Mouse (Mus musculus) thymus, postnatal 10 days (tissue): ENCODE data around the gene Rasl11b.
A peak's percentile ranks its signal among the peaks of the same experiment; 100 is the strongest.

Experiments
- DNase-seq, 2 experiments: peaks; one replicate each; pipeline ENCODE4 v3.0.0; 2021; ENCODE audit warnings: low spot score in 2 of 2

The Rasl11b gene

DNA sequence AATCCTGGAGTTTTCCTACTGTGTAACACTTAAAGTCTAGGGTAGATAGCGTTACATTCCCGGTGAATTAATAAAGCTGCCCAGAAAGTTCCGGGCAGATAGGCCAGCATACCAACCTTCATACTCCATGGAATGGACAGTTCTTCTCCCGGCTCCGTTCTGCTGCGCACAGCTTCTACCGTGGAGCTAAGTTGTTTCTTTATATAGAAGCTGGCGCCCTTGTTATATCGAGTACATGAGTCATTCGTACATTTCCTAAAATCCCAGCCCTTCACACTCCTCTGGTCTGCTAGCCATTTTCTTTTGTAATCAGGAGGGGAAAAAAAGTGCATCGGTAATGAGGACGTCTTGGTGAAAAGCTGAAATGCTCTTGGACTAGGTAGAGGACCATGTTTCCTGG lies 7.0 kb upstream of the Rasl11b start:
- no peak for DNase-seq

DNA sequence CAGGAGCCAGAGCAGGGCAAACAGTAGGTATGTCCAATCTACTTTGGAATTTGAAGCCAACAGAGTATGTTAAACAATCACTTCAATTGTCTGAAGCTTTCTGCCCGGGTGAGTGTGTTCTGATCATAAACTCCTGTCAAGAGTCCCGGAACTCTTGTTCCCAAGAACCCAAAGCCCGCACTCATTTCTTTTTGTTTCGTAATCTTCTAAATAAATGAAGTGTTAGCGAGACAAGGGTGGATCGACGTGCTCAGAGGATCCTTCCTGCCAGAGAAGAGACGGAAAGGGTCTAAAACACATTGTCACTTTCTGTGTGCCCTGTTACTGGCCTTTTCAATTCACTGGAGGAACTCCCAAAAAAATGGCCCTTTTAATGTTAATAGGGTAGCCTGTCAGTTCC lies 6.2 kb upstream of the Rasl11b start:
- DNase-seq = no peak

DNA sequence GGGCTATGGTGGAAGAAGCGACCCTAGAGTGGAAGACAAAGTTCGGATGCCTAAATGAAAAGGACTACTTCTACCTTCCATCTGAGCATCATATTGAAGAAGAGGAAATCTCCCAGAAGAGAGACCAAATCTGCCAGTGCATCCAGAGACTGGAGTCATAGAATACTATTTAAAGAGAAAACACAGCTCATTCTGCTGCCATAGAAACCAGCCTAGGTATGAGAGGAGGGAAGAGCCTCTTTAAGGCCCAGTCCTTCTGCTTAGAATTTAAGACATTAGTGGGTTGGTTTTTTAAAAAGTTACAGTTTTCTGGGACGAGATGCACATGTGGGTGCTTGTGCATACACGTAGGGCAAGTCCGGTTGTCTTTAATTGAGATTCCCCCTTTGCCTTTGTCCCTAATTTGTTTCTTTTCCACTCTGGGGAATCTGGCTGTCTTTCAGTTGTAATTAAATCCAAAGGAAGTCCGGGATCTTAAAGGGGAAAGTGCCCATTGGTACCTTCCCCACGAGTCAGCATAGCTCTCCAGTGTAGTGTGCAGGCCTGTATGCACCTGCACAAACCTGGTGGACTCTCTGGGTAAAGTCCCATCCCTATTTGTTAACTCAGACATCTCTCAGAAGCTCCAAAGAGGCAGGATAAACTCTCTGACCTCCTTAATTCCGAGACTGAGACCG lies 5.5 kb upstream of the Rasl11b start:
- DNase-seq = no peak

DNA sequence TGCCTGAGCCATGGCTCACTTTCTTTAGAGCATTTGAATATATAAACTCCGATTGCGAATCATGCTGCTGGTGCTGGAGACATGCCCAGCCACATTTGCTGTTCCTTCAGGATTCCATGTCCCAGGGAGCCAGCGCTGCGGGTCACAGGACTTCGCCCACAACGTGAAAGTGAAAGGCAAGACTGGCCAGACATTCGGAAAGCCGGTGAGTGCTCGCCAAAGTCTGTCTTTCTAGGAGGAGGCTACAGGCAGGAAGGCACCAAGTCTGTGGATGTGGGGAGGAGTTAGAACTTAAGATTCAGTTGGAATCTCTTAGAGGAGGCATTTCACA lies 5.0 kb upstream of the Rasl11b start:
- no peak for DNase-seq

DNA sequence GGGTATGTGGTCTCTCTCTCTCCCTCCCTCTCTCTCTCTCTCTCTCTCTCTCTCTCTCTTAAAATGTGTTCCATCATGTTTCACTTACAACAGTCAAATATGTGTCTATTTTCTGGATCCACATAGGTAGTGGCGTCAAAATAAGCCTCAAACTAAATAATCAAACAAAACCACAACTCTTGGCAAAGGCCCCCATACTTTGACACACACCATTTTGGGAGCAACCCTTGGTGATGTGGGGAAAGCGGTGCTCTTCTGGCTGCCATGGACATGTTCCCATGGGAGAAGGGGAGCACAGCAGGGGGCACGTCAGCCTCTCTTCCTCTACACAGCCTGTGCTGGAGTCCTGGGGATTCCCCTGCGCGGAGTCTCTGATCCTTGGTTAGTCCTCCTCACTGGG lies 4.2 kb upstream of the Rasl11b start:
- no peak for DNase-seq

DNA sequence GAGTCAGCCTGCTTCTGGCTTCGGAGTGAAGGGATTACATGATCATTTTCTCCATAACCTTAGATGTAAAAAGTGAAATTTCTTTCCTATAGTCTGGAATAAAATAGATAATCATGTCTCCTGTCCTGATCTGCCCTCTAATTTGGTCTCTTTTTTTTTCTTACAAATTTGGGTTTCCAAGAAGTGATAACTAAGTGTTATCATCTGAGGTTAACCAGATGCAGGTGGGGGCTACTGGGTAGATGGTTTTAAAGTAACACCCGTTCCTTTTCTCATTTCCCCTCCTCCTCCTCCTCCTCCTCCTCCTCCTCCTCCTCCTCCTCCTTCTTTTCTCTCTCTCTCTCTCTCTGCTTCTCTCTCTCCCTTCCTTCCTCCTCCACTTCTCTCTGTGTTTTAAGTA lies 2.1 kb upstream of the Rasl11b start:
- DNase-seq = no peak

DNA sequence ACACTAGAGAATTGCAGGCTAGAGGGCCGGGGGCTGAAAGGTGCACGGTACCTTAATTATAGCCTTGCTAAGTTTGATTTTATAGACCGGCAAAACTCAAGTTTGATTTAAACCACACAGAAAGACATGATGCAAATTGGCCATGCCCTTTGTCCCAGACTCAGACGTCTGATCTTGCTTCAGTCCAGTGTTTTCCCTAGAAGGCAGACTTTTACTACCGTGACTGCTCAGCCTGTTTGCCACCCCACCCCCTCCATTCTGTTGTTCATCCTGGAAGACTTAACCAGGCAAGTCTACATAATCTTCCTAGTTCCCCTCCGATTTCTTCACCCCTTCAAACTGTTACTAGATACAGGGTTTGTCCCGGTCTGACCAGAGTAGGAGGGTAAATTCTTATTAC lies 1.5 kb upstream of the Rasl11b start:
- no peak for DNase-seq

DNA sequence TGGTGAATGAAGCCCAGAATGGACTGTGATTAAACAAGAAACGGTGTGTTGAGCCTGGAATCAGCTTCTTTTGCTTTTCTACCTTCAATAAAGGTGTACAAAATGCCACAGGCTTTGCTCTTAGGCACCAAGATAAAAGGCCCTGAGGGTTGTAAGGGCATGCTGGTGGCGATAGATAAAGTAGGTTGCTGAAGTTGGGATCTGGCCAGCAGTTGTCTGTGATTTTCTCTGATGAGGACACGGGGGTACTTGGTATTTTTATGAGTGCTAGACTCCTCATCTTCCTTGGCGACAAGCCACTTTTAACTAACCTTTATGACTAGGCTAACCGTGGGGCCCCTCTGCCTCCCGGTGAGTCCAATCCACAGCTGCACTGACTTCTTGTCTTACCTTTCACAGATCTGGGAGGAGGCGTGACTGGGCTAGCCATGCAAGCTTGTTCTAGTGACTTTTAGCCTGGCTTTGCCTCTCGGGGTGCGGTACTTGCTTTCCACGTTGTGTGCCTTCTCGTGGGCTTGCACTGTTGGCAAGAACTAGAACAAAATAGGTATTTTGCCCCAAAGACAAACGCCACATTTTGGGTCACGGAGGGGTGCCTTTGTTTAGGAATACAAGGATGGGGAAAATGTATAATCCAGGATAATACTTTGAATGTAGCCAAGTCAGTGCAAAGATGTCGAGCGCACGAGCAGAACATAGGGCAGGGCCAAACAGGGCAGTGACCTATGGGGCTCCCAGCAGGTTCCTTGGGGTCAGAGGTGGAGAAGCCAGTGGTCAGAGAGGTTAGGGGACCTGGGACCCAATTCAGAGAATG lies 852 bp upstream of the Rasl11b start:
- DNase-seq = no peak

DNA sequence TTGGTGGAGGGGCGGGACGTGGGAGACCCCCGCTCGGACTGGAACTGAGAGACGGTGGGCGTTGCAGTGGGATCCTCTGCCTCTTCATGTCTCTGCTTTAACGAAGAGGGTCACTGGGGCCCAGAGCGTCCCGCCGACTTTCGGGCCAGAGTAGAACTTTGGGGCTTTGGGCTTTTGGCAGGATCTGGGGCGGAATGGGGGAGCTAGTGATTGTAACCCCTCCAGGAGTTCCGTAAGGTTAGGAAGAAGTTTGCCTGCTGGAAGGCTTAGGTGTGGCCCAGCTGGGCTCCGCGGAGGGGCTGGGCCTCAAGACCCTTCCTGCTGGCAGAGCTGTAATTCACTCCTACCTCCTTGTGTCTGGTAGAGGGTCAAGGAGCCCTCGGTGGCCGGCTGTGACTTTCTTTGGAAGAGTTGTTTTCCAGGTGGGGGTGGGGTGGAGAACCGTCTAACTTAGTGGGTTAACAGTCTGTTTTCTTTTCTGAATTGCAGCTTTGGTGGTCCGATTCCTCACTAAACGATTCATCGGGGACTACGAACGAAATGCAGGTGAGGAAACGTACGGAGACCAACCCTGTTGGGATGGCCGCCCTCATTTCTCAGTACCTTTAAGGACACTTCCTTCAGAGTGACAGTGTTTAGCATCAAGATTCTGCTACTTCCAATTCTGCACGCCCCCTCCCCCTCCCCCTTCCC lies 674 bp downstream of the Rasl11b start:
- DNase-seq = peak in 1 of 2 experiments; percentile 21

DNA sequence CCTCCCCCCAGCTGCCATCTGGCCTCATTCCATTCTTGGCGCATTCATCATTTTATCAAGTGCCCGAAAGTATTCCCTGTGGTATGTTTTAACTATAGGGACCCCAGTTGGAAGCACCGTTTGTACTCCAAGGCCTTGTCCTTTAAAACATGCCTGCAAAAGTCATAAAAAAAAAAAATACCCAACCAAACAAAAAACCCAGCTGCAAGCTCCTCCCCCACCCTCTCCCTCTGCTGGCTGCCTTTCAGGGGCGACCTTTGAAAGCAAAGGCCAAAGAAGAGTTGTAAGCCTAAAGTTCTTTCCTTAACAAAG lies 1.2 kb downstream of the Rasl11b start:
- peak; percentile 39 to 50 for DNase-seq

DNA sequence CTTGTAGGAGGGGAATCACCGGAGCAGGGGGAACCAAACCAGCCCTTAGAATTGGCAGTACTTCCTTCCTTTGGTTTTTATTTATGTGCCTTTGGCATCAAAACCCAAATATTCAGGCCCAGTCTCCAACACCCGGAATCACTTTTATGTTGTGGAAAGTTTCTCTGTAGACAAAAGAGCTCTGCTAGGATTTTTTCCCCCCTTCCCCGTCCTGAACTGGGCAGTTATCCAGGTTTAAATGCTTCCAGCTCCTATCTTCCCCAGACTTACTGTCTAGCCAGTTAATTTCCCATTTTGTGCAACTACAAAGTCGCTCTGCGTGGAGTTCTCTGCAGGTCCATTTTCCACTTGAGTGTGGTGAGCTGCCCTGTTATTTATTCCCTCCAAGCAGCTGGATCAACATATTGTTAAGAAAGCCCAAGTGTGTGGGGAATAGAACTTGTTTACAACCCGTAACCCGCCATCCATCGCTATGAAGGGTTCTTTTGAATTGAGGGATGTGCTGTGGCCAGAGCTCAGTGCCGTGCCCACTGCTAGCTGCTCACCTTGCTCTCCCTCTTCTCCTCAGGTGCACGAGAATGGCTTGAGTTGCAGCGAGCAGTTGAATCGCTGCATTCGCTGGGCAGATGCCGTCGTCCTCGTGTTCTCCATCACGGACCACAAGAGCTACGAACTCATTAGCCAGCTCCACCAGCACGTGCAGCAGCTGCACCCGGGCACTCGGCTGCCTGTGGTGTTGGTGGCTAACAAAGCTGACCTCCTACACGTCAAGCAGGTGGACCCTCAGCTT lies 2.6 kb downstream of the Rasl11b start:
- no peak for DNase-seq

DNA sequence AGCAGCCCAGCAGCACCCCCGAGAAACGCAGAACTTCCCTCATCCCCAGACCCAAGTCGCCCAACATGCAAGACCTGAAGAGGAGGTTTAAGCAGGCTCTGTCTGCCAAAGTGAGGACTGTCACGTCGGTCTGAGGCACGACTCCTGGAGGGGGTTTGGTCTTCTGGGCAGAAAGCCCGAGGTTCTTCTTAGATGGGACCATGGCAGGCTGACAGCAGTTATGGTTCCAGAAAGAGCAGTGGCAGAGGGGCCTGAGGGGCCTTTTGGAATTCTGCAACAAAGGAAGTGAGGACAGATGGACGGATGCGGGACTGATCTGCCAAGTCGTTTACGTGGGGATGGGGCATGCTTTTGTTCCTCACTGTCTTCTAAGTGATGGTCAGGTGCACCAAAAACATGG lies 3.4 kb downstream of the Rasl11b start:
- DNase-seq = no peak

DNA sequence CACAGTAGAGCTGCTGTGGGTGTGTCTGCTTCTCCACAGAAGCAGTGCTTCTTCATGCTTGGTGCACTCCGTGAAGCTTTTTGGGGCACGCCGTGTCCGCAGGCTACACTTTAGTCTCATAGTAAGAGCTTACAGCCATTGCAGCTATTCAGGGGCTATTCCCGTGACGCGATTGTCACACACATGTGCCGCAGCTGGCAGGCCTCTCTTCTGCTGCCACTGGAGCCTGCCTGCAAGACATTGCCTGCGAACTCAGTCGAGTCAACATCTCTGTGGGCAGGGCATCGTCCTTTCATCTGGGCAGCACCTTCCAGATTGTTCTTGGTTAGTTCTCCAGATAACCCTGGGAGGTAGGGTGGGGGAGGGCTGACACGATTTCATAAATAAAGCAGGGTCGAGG lies 4.7 kb downstream of the Rasl11b start:
- no peak for DNase-seq

DNA sequence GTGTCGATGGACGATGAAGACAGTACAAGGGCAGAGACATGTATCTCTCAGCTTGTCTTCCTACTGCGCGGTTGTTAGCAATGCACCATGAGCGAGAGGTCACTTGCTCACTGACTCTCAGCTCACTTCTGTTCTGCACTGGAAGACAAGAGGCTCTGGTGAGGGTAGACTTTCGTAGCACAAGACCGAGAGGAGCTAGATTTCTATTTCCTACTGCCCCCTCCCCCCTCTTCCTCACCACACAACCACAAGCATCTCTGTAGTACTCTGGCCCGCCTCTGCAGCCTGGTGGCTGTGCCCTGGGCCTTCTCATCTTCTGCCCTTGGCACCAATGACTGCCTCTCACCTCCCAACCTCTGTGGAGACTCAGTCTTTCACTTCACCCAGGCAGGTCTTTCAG lies 5.4 kb downstream of the Rasl11b start:
- peak; percentile 37 to 53 for DNase-seq

DNA sequence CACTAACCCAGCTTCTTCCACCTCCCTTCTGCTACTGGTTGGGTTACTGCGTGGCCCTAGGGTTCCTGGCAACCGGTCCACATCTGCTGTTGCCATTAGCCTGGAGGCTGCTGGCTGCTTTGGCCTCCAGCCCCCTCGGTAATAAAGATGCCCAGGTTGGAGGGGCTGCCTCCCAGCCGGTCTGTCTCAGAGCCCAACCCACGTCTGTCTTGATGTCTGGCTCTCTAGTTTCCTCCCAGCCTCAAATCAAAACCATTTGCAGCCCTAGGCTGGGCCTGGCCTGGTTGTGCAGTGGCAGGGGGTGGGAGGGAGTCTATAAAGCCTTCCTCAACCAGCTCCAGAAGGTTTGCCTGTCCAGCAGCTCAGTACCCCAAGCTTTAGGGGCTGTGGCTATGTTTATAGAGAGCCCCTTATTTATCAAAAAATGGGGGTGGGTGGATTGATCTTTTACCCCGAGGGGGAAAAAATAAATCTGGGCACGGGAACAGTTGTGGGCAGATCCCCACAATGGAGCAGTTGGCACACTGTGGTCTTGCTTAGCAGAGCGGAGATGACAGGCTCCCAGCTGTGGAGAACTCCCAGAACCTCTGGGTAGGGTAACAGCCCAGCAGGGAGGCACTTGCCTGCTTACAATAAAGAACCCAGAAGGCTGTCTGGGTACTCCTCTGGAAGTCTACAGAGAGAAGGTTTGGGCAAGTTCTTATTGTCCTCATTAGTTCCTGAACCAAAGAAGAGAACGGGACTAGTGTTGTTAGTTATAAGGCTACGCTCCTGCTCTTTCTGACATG lies 6.7 kb downstream of the Rasl11b start:
- no peak for DNase-seq

DNA sequence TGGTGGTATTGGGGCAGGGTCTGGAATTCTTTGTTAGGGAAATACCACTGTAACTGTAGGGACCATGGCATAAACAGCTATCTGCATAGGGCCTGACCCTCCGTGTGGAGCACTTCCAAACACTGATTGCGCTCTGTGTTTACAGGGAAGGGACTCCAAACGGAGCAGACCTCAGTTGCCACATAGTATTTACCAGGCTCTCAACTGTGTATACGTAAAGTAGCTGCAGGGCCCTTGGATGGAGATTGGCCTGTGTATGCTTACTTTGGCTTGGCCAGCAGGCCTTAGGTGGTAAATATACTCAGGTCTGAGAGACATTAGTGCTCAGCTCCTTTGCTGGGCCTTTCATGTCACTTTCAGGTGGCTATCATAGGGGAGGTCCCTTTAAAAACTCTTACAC lies 7.4 kb downstream of the Rasl11b start:
- DNase-seq = no peak

DNA sequence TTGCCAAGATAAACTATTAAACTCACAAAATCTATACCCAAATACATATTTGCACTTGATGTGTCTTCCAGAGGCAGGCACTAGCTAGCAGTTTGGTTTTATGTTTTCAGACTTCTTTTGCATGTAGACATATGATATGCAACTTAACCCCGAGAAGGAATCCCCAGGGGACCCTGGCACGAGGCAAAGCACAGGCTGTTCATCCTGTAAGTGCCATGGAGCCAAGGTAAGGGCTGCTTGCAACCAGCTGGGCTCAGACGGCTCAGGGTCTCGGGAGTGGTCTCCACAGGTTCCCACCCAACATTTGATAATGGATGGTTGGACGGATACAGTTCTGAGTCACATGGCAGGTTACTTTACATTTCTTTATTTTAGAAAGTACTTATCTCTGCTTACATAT lies 9.4 kb downstream of the Rasl11b start:
- DNase-seq = no peak

DNA sequence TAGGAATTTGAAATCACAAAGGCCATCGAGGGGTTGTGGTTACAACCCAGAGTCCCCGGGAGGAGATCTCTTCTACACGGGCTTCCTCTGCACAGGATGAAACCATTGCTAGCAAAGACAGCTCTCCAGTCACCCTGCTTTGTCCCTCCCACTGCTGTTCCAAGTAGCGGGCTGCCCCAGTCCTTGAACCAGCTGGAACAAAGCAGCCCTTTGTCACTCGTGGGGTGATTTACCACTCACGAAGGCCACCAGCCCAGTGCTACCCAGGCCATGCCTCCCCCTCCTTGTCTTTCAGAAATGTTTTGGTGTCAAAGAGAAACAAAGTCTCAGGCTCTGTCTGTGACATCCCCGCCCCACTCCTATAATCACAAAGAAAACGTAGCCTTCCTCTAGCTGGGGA lies 10.4 kb downstream of the Rasl11b start:
- no peak for DNase-seq

DNA sequence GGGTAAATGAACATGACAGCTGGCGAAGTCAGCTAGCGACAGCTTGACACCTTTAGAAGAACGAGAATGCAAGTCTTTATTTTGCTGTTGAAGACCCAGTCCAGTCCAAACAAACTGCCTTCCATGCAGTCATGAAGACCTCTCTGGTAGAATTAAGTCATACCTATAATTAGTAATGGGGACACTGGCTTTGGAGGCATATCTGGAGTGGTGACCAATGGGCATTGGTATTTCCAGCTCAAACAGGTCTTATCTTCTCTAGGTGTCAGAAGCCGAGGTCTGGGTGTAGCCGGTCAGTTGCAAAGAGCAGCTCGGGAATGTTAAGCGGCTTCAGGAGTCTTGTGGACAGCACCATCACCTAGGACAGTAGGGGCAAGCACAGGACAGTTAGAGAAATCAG lies 11.0 kb downstream of the Rasl11b start:
- DNase-seq = no peak

DNA sequence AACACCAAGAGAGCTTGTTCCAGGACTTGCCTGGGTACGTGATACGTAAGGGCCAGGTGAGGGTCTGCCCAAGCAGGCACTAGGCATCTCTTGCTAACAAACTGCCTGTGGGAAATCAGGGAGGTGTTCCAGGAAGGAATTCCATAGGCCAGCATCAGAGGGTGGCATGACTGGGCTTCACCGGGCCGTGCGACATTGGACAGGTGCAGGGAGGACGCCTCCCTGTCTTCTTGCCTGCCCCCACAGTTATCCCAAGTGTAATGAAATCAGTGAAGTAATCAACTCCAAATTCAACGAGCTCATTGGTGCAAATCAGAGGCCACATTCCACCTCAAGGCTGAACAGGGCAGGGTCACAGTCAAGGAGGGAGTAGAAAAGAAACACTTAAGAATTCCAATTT lies 11.6 kb downstream of the Rasl11b start:
- no peak for DNase-seq

DNA sequence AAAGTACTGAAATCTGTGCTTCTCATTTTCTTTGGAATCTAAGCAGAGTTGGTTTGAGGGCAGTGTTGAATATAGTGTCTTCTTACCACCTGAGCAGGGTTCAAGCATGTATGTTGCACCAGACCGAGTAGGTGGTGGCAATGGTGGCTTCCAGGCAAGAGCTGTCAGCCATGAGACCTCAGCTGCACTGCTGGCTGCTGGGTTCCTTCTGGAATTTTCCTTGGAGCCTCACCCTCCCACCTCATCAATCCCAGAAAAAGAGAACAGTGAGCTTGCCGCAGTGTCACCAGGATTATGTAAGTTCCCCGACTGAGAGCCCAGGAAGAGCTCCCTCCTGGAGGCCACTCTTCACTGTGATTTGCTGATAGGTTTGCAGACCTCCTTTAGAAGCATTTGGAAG lies 12.1 kb downstream of the Rasl11b start:
- no peak for DNase-seq

DNA sequence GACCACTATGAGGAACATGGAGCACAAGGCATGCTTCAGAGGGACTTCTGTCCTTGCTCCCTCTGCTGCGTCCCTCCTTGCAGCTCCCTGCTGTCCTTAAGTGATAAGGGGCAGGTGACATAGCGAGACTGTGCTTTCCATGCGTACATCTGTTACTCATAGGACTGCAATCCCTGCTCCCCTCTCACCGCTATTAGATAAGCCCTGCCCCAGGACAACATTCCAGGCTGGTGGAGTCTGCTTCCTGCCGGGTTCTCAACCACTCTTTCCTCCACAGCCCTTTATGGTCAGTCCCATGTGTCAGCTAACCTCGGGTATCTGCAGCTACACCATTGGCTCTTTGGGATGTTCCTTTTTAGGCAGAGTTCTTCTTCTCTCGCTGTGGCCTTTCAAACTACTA lies 13.4 kb downstream of the Rasl11b start:
- no peak for DNase-seq
